Mouse (Mus musculus) kidney, adult 10 weeks (tissue): Measurements from ENCODE around the gene Poldip3. TPM values are rescaled to one million over a fixed set of nuclear protein-coding genes. Genes with fewer than 3 reads are reported as not detected.

ENCODE experiments used
- polyA plus RNA-seq: library from polyadenylated mRNA; stranded (reverse); fragments of 350-450 nt; fragmentation: Illumina TruSeq; extraction: RNeasy Lipid Tissue Mini Kit (QIAGEN cat#74804); gene quantifications from one replicate; pipeline ENCODE4 v1.2.3, GENCODE M21; 2014; ENCODE audit warnings: low read depth, low replicate concordance

Poldip3 gene
- 9.7 TPM for polyA plus RNA-seq

GRCm38 (mm10) chr15:83149196-83150072 lies at the start of gene Poldip3:
Gene Poldip3, minus strand, starts transcription at chr15:83149384.

GRCm38 (mm10) chr15:83172492-83173429 lies 23.6 kb upstream of the Poldip3 start, which contains the start of gene Cyb5r3:
Gene Cyb5r3, minus strand, starts transcription at chr15:83172592.

GRCm38 (mm10) chr15:83122566-83123145 lies 26.5 kb downstream of the Poldip3 start, which contains the start of gene Rrp7a:
Gene Rrp7a, minus strand, starts transcription at chr15:83122801.

GRCm38 (mm10) chr15:83089429-83089605 lies 59.9 kb downstream of the Poldip3 start, which contains the start of gene Serhl:
Gene Serhl, plus strand, starts transcription at chr15:83089506.

Other genes with a start within 250 kb of the Poldip3 start
- 12.5 TPM for gene Tcf20, start 161.5 kb downstream of the Poldip3 start, polyA plus RNA-seq
- gene Nfam1, start 116.1 kb downstream of the Poldip3 start, polyA plus RNA-seq: 0.20 TPM
- 4.4 TPM for gene Serhl, start 59.9 kb downstream of the Poldip3 start, polyA plus RNA-seq
- 0.40 TPM for gene Rrp7a, start 26.6 kb downstream of the Poldip3 start, polyA plus RNA-seq
- 23.2 TPM for gene Cyb5r3, start 23.2 kb upstream of the Poldip3 start, polyA plus RNA-seq
- gene A4galt, start 102.4 kb upstream of the Poldip3 start, polyA plus RNA-seq: 2.5 TPM
- 11.6 TPM for gene Arfgap3, start 200.9 kb upstream of the Poldip3 start, polyA plus RNA-seq